Mouse (Mus musculus): ENCODE measurements around the gene Olfr520.
"Not testable (repeated sequence)": the region's sequence is repeated elsewhere in the genome, so short reads cannot be mapped to it uniquely, and the experiment has no call there.

The Olfr520 gene

DNA sequence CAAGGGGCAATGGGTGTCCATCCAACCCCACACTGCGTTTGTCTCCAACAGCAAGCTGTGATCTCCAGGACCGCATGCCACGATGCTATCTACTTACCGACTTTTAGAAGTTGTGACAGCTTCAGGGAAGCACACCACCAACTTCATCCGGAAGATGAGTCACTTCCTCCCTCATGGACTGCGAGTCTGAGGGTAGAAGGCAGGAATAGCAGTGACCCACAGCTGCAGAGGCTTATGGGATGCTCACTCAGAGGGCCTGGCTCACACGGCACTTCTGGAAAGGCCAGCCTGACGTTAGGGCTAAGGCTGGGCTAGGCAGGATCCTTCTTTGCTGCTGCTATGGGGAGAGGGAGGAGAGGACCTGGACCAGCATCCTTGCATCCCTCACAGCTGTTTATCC lies 18.9 kb upstream of the Olfr520 start, which contains the start of gene Slco2b1:
Gene Slco2b1, minus strand, starts transcription at position 175 of the 400 bp plus-strand sequence.
- no peak for DNase-seq (ENCODE audit: low spot score in 2 of 2)

DNA sequence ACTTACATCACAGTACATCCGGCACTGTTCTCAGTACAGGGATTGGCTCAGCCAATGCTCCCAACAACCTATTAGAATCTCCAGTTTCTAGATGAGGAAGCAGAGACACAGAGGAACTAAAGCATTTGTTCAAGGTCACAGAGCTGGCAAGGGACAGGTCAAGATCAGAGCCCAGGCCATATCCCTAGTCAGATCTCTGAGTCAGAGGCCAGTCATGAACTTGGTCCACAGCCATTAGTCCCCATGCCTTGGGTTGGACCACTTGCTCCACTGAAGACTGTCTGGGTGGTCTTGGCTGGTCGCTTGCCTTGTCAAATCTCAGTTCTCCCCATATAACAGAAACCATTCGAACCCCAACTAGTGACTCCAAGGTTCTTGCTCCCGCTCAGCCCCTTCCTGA lies 17.6 kb upstream of the Olfr520 start:
- no peak for DNase-seq (ENCODE audit: low spot score in 2 of 2)

DNA sequence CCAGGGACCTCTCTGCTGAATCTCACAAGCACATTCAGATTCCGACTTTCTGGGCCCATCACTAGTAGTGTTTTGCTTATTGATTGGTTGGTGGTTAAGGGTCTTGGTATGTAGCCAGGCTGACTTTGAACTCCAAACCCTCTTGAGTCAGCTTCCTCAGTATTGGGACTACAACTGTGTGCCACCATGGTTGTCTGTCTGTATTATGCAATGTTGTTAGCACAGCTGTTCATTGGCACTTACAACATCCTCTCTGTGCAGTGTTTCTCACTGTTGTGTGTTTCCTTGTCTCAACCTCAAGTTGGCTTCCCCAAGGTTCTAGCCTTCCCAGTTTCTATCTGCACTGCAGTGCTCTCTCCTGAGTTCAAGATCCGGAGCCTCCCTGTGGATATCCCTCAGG lies 13.5 kb upstream of the Olfr520 start:
- no peak for DNase-seq (ENCODE audit: low spot score in 2 of 2)

DNA sequence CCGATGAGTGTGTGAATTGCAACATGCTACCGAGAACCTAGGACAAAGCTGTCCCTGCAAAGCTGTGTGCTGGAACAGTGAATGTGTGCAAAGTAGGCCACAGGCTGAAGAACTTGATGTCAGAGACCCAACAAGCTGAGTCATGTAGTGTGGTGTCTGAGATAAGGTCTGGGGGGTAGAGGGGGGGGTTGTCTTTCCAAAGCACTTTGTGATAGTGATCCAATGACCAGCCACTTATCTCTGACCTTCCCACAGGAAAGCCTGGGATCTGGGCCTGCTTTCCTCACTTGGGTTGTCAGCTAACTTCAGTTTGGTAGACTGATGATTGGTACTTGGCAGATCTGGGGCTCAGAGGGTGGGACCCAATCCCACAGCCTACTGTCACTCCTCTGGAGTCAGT lies 4.5 kb downstream of the Olfr520 start:
- DNase-seq (ENCODE audit: low spot score in 2 of 2): no peak

DNA sequence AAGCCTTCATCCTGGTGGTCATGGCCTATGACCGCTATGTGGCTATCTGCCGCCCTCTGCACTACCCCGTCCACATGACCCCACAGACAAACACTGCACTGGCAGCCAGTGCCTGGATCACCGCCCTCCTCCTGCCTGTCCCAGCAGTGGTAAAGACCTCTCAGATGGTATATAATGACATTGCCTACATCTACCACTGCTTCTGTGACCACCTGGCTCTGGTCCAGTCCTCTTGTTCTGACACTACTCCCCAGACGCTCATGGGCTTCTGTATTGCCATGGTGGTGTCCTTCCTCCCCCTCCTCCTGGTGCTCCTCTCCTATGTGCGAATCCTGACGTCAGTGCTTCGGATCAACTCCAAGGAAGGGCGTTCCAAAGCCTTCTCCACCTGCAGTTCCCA lies 5.4 kb downstream of the Olfr520 start:
- not testable (repeated sequence) for DNase-seq (ENCODE audit: low spot score in 2 of 2)

DNA sequence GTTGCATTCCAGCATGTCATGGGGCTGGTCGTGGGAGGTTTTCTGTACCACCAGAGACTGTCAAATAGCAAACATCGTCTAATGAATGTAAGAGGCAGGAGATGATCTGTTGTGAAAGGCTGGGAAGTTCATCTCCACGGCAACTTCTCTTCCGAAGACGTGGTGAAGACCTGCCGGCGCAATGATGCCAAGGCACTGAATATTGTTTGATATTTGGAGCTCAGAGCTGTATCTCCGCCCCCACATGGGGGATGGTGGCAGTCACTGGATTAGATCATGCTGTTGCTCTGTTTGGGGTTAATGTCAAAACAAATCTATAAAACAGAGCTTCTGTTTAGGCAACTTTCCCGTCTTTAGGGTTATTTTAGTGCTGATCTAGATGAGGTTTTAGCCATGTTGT lies 9.2 kb downstream of the Olfr520 start:
- no peak for DNase-seq (ENCODE audit: low spot score in 2 of 2)

DNA sequence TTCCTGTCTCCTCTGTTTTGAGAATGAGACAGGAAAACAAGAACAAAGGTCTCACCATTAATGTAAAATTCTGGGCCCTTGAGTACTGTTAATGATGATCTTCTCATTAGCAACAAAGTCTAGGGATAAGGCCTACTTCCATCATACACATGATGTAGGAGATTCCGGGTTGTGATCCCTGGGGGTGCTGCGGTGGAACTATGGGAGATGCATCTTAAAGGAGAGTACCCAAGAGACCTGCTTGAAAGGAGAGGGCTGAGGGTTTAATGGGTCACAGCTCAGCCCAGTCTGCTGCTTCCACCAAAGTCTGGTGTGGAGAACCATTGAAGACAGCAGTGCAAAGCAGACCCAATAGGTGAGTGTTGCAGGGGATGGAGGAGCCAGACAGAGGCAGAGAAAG lies 33.1 kb downstream of the Olfr520 start, which contains the start of gene Olfr521:
Gene Olfr521, plus strand, starts transcription at position 301 of the 400 bp plus-strand sequence.
- no peak for DNase-seq (ENCODE audit: low spot score in 2 of 2)

DNA sequence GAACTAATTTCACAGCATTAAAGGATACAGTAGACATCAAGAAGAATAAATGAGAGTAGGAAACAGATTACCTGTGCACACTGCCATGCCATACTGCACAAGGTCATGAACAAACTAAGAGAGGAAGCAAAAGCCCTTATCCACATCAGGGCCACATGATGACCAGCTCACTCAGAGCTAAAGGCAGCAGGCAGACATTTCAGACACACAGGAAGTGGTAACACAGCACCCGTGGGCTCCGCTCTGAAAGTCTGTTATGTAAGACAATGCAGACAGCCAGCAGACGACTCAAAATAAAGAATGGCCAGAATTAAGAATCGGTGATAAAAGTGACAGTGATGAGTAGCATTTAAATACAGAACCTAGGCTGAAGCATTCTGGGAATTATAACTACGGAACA lies 51.3 kb downstream of the Olfr520 start:
- no peak for DNase-seq (ENCODE audit: low spot score in 2 of 2)

DNA sequence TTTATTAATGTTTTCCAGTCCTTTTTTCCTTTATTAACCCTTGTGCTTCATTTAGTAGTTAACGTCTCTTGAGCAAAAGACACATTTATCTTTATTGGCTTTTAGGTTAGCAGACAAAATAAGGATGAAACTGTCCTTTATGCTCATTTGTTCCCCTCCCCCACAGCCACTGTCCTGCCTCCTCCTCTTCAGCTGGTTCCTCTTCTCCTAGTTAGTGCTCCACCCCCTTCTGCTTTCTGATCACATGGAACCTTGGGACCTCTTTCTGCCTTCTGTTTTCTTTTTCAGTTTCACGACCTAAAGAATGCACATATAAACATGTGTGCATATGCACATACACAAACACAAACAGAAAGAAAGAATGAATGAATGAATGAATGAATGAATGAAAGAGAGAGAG lies 51.8 kb downstream of the Olfr520 start:
- no peak for DNase-seq (ENCODE audit: low spot score in 2 of 2)

DNA sequence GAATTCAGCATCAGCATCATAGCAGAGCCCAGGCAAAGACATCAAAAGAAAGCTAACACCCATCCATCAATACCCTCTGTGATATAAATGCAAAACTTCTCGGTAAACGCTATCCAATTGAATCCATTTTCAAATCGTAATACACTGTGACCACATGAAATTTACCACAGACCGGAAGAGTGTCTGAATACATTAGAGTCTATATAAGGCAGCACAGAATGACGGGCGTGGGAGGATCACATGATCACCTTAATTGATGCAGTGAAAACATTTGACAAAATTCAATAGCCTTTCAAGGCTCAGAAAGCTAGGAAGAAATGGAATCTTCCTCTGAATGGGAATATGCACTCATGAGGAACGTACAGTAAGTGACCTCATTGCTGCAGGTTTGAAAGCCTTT lies 53.3 kb downstream of the Olfr520 start:
- DNase-seq (ENCODE audit: low spot score in 2 of 2): no peak

DNA sequence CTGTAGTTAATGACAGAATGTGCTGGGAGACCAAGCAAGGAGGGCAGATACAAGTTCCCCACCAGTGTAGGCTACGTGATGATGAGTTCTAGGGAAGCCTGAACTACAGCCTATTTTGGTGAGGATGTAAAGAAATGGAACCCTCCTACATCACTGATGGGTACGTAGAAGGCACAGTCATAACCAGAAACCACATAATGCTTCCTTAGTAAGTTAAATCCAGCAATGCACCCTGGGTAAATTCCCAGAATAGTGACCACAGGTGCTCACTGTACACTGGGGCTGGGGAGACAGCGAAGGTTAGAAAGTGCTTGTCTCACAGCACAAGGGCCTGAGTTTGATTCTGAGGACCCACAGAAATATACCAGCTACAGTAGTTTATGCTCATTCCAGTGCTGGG lies 55.5 kb downstream of the Olfr520 start:
- no peak for DNase-seq (ENCODE audit: low spot score in 2 of 2)

Measured in spleen, postnatal 14 days (tissue).